Mouse (Mus musculus): ENCODE measurements around the gene Tdrkh. TPM values are rescaled to one million over a fixed set of nuclear protein-coding genes. Genes with fewer than 3 reads are reported as not detected.

Gene Tdrkh
- polyA plus RNA-seq, 1 experiment: not detected

DNA sequence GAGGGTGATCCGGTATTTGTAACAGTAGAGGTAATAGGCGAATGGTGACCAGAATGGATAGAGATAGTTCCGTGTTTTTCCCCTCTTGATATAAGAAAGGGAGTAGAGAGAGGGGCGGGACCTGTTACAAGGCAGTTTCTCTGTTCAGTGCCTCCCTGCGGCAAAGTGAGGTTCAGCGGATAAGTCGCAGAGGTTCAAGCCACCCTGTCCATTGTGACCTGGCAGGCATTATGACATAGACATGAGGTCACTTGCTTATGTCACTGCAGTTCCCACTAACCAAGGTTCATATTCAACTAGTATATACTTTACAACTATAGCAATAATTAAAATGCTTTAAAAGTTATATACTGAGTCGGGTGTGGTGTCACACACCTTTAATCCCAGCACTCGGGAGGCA lies 23.3 kb downstream of the Tdrkh start:
- Histone ChIP-seq H3K4me3 (ENCODE audit: insufficient read depth, low read depth, low read length) (no peak overlapping the region), H3K4me1 (ENCODE audit: control insufficient read depth, insufficient read depth, low read length) (no peaks in the 10 kb centered on the region), H3K27ac (ENCODE audit: insufficient read depth, low read depth, low read length) (no peak overlapping the region)
- no peak for TF ChIP-seq CTCF (IDR thresholded peaks at IDR 0.05; ENCODE audit: insufficient read depth, low read depth, low read length)
- TF ChIP-seq POLR2A (IDR thresholded peaks at IDR 0.05; ENCODE audit: insufficient read depth, low read depth, low read length): no peak
- 89% methylated on average over 9 of the region's 9 CpGs for WGBS

DNA sequence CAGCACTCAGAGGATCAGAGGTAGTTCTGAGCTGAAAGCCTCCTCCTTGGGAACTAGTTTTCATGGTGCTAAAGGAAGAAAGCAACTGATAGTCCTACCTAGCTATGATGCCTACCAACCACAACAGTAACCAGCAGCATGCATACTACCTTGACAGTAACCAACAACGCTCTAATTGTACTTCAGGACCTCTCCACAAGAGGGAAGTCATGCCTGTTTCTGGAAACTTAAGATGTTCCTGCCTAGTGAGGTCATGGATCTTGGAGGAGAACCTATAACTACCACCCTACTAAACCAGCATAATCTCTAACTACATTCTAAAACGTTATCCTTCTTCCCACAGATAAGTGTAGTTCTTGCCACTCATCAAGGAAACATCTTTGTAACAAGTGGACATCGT lies 28.1 kb downstream of the Tdrkh start:
- H3K4me3 ChIP-seq (ENCODE audit: insufficient read depth, low read depth, low read length): no peak overlapping the region
- TF ChIP-seq POLR2A (IDR thresholded peaks at IDR 0.05; ENCODE audit: insufficient read depth, low read depth, low read length) (no peak), CTCF (IDR thresholded peaks at IDR 0.05; ENCODE audit: insufficient read depth, low read depth, low read length) (no peak)
- WGBS: 37% methylated on average over 3 of the region's 3 CpGs
- no peaks in the 10 kb centered on the region for H3K4me1 ChIP-seq (ENCODE audit: control insufficient read depth, insufficient read depth, low read length)
- no peak overlapping the region for H3K27ac ChIP-seq (ENCODE audit: insufficient read depth, low read depth, low read length)

DNA sequence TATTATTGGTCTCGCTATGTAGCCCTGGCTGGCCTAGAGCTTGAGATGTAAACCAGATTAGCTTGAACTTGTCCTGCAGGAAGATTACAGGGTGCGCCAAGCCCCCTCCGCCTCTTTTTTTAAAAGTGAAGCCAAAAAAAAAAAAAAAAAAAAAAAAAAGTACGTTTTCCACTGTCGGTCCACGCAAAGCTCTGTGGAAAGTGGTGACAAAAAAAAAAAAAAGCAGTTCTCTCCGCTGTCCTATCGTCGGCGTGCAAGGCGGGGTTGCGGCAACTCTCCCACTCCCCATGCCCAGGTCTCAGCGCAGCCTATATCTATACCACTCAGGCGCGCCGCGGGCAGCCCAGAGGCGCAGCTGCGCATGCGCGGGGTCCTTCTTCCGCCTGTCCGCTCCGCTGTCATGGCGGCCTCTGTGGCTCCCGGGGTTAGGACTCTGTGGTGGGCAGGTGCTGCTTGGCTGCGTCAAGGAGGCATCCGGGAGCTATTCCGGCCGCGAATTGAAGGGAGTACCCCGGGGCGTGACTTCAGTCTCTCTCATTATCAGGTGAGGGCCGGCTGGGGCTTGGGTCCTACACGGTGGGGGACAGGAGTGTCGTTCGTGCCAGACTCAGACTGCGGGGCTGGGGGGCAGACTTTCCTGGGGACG lies 30.0 kb downstream of the Tdrkh start, which contains the start of gene Mrpl9:
Gene Mrpl9, plus strand, starts transcription at position 368 of the 646 bp plus-strand sequence.
- WGBS: under 1% methylated on average over 39 of the region's 39 CpGs
- Histone ChIP-seq H3K4me1 (ENCODE audit: control insufficient read depth, insufficient read depth, low read length) (no peaks in the 10 kb centered on the region), H3K27ac (ENCODE audit: insufficient read depth, low read depth, low read length) (peak within 1 kb of the TSS; percentile 55; the same call in 1 of the 2 replicates), H3K4me3 (ENCODE audit: insufficient read depth, low read depth, low read length) (peak within 1 kb of the TSS; percentile 91)
- TF ChIP-seq CTCF (IDR thresholded peaks at IDR 0.05; ENCODE audit: insufficient read depth, low read depth, low read length): no peak
- TF ChIP-seq POLR2A (IDR thresholded peaks at IDR 0.05; ENCODE audit: insufficient read depth, low read depth, low read length): peak; percentile 94

DNA sequence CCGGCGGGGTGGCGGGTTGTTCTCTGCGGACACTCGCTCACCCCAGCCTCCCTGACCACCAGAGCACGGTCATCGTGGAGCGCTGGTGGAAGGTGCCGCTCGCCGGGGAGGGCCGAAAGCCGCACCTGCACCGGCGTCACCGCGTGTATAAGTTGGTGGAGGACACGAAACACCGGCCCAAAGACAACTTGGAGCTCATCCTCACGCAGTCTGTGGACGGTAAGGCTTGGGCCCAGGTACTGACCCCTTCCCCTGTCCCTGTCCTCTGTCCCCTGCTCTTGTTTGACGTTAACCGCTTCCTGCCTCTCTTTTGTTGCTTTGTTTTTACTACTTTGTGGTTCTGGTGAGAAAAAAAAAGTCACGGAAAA lies 30.5 kb downstream of the Tdrkh start, which contains the start of gene Oaz3:
Gene Oaz3, minus strand, starts transcription at position 319 of the 368 bp plus-strand sequence.
- WGBS: under 1% methylated on average over 24 of the region's 24 CpGs
- Histone ChIP-seq H3K27ac (ENCODE audit: insufficient read depth, low read depth, low read length) (peak within 1 kb of the TSS; percentile 55; the same call in 1 of the 2 replicates), H3K4me1 (ENCODE audit: control insufficient read depth, insufficient read depth, low read length) (no peaks in the 10 kb centered on the region), H3K4me3 (ENCODE audit: insufficient read depth, low read depth, low read length) (peak within 1 kb of the TSS; percentile 91)
- TF ChIP-seq POLR2A (IDR thresholded peaks at IDR 0.05; ENCODE audit: insufficient read depth, low read depth, low read length): no peak
- no peak for TF ChIP-seq CTCF (IDR thresholded peaks at IDR 0.05; ENCODE audit: insufficient read depth, low read depth, low read length)

DNA sequence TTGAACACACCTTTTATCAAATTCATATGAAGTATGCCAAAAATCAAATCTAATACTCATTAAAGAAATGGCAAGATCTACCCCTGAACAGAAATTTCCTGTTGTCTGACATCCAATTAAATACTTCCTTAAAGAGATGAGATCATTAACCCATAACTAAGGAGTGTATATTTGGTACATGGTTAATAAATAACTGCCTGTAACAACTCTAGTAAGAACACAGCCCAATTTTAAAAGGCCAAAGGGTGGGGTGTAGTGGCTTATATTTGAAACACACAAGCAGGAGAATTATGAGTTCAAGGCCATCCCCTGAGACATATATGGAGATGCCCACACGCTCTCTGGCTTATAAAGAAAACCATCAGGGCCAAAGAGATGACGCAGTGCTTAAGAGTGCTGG lies 36.3 kb downstream of the Tdrkh start:
- Histone ChIP-seq H3K4me1 (ENCODE audit: control insufficient read depth, insufficient read depth, low read length) (no peaks in the 10 kb centered on the region), H3K4me3 (ENCODE audit: insufficient read depth, low read depth, low read length) (no peak overlapping the region), H3K27ac (ENCODE audit: insufficient read depth, low read depth, low read length) (no peak overlapping the region)
- WGBS: 93% methylated on average over 2 of the region's 2 CpGs
- TF ChIP-seq CTCF (IDR thresholded peaks at IDR 0.05; ENCODE audit: insufficient read depth, low read depth, low read length) (no peak), POLR2A (IDR thresholded peaks at IDR 0.05; ENCODE audit: insufficient read depth, low read depth, low read length) (no peak)

DNA sequence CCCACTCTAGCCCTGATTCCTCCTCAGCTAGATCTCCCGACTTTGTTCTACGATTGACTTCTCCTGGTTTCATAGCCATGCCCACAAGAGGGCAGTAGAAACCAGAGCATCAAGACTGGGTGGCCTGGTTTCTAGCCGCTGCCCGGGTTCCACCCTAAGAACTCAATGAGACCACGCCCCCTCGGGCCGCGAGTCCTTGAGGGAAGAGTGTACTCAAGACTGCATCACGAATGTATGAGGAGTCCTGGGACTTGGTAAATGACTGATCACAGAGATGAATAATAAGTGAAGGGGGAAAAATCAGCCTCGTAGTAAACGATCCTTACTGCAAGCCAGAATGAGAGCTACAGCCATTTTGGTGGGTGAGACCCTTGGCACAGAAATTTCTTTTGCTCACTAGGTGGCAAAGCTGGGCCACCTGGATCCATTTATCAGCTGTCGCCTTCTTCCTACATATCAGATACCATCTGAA lies 43.5 kb downstream of the Tdrkh start:
- Histone ChIP-seq H3K27ac (ENCODE audit: insufficient read depth, low read depth, low read length) (no peak overlapping the region), H3K4me3 (ENCODE audit: insufficient read depth, low read depth, low read length) (peak overlapping the region; percentile 32), H3K4me1 (ENCODE audit: control insufficient read depth, insufficient read depth, low read length) (peaks cover 2% of the 10 kb centered on the region; the same call in 1 of the 2 replicates)
- TF ChIP-seq CTCF (IDR thresholded peaks at IDR 0.05; ENCODE audit: insufficient read depth, low read depth, low read length) (peak; percentile 58), POLR2A (IDR thresholded peaks at IDR 0.05; ENCODE audit: insufficient read depth, low read depth, low read length) (no peak)
- WGBS: 2% methylated on average over 12 of the region's 12 CpGs

DNA sequence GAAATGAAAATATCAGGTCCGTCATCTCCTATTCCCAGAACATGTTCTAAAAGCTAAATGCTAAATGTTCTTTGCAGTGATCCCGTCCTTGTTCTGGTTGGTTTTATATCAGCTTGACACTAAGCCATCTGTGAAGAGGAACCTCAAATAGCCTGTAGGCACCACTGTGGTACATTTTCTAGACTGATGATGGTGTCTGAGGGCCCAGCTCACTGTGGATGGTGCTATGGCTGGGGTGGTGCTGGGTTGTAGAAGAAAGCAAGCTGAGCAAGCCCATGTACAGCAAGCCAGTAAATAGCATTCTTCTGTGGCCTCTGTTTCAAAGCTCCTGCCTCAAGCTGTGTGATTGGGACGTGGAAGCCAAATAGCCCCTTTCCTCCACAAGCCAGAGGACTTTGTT lies 44.0 kb downstream of the Tdrkh start:
- H3K27ac ChIP-seq (ENCODE audit: insufficient read depth, low read depth, low read length): no peak overlapping the region

DNA sequence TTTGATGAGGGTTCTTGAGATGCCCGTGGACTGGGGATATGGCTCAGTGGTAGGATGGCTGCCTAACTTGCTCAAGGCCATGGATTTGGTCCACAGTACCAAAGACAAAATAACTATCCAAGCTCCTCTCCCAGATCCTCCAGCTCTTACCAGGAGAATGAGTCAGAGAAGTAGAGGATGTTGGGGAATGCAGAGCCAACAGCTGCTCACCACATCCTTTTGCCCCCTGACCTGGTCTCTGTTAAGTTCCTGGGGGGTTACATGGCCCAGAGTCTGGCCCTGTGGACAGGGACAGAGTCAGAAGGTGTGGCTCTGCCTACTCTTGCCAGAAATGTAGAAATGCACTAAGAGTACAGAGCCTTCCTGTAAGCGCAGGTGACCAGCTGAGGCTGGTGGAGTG lies 46.8 kb downstream of the Tdrkh start:
- 94% methylated on average over 2 of the region's 2 CpGs for WGBS
- H3K4me1 ChIP-seq (ENCODE audit: control insufficient read depth, insufficient read depth, low read length): peaks cover 13% of the 10 kb centered on the region
- TF ChIP-seq POLR2A (IDR thresholded peaks at IDR 0.05; ENCODE audit: insufficient read depth, low read depth, low read length) (no peak), CTCF (IDR thresholded peaks at IDR 0.05; ENCODE audit: insufficient read depth, low read depth, low read length) (no peak)
- no peak overlapping the region for H3K27ac ChIP-seq (ENCODE audit: insufficient read depth, low read depth, low read length)
- H3K4me3 ChIP-seq (ENCODE audit: insufficient read depth, low read depth, low read length): no peak overlapping the region

More for the DNA sequence above, 44.0 kb downstream of the Tdrkh start:
- WGBS: 60% methylated on average over 3 of the region's 3 CpGs
- peaks cover 2% of the 10 kb centered on the region; the same call in 1 of the 2 replicates for H3K4me1 ChIP-seq (ENCODE audit: control insufficient read depth, insufficient read depth, low read length)
- H3K4me3 ChIP-seq (ENCODE audit: insufficient read depth, low read depth, low read length): no peak overlapping the region
- TF ChIP-seq POLR2A (IDR thresholded peaks at IDR 0.05; ENCODE audit: insufficient read depth, low read depth, low read length): no peak
- no peak for TF ChIP-seq CTCF (IDR thresholded peaks at IDR 0.05; ENCODE audit: insufficient read depth, low read depth, low read length)

DNA sequence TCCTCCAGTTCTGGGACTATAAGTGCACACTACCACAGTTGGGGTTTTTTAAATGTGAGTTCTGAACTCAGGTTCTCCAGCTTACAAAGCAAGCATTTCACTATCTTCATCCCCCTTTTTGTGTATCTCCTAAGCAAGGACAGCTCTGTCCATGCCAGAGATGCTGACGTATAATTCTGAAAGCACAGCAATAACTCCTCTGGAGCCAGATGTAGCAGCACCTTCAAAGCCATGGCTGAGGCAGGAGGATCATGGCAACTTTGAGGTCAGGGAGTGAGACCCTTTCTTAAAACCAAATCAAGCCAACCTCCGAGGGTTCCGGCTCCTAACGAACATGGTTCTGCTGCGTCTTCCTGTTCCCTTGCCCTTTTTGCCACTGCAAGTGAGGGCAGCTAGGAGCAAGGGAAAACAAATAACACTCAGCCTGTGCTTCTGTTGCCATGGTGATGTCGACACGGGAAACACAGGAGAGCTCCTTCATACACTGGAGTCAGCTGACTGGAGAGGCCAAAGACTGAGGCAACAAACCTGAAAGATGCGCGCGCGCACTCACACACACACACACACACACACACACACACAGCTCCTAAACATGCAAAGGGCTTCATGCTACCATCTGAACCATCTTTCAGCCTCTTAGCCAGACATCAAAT lies 51.0 kb downstream of the Tdrkh start:
- 23% methylated on average over 11 of the region's 11 CpGs for WGBS
- Histone ChIP-seq H3K4me3 (ENCODE audit: insufficient read depth, low read depth, low read length) (no peak overlapping the region), H3K4me1 (ENCODE audit: control insufficient read depth, insufficient read depth, low read length) (peaks cover 25% of the 10 kb centered on the region), H3K27ac (ENCODE audit: insufficient read depth, low read depth, low read length) (peak overlapping the region; percentile 87)
- no peak for TF ChIP-seq POLR2A (IDR thresholded peaks at IDR 0.05; ENCODE audit: insufficient read depth, low read depth, low read length)
- TF ChIP-seq CTCF (IDR thresholded peaks at IDR 0.05; ENCODE audit: insufficient read depth, low read depth, low read length): no peak

Measured in olfactory bulb, adult 2 months (tissue).